Mouse (Mus musculus): ENCODE results near the gene St6galnac3.

GRCm38 (mm10) chr3:153717742-153718141 lies 7.2 kb downstream of the St6galnac3 start:
- TF ChIP-seq CTCF (IDR thresholded peaks at IDR 0.05; ENCODE audit: control insufficient read depth, insufficient read depth, insufficient read length) (no peak), MAX (IDR thresholded peaks at IDR 0.05) (no peak), CEBPB (IDR thresholded peaks at IDR 0.05; ENCODE audit: low read depth) (no peak), USF1 (IDR thresholded peaks at IDR 0.05; ENCODE audit: low read depth) (no peak), MYOD1 (IDR thresholded peaks at IDR 0.05; ENCODE audit: control insufficient read depth, insufficient read length, low read depth) (no peak)
